Mouse (Mus musculus) C2C12 (cell line): ENCODE measurements around the gene Dact1.

ENCODE experiments used
- CTCF ChIP-seq: IDR thresholded peaks from one replicate; pipeline ENCODE4 v1.5.1; 2011; ENCODE audit not compliant: control insufficient read depth, insufficient read depth, insufficient read length
- FOSL1 ChIP-seq: IDR thresholded peaks from one replicate; pipeline ENCODE4 v1.8.0; 2011; ENCODE audit warnings: mild to moderate bottlenecking, low read length; ENCODE audit not compliant: poor library complexity, insufficient read depth, severe bottlenecking
- MAX ChIP-seq: IDR thresholded peaks from one replicate; pipeline ENCODE4 v1.6.1; 2011; ENCODE audit warnings: mild to moderate bottlenecking, control low read depth
- MYOD1 ChIP-seq: IDR thresholded peaks from one replicate; pipeline ENCODE4 v1.6.1; 2011; ENCODE audit warnings: low read depth; ENCODE audit not compliant: control insufficient read depth, insufficient read length
- MYOG ChIP-seq: IDR thresholded peaks from one replicate; pipeline ENCODE4 v1.6.1; 2011; ENCODE audit not compliant: control insufficient read depth, insufficient read length; ENCODE audit errors: extremely low read depth
- USF1 ChIP-seq: IDR thresholded peaks from one replicate; pipeline ENCODE4 v1.6.1; 2011; ENCODE audit warnings: low read depth, mild to moderate bottlenecking, control low read depth, moderate library complexity

DNA sequence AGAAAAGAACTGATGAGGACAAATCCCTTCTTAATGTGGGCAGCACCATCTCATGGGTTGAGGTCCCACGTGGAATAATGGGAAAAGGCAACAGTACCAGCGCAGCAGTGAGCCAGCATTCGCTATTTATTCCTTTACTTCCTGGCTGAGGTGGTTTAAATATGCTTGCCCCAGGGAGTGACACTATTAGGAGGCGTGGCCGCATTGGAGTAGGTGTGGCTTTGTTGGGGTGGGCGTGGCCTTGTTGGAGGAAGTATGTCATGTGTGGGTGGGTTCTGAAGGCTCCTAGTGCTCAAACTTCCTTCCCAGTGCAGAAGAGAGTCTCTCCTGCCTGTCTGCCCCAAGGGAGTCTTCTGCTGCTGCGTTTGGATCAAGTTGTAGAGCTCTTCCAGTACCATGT, 51.9 kb downstream of the Dact1 start:
- TF ChIP-seq USF1 = no peak
- no peak for TF ChIP-seq CTCF
- no peak for TF ChIP-seq MAX
- TF ChIP-seq FOSL1 = no peak
- TF ChIP-seq MYOD1 = no peak
- TF ChIP-seq MYOG = no peak
